Mouse (Mus musculus) cerebellum, postnatal 10 days (tissue): Measurements from ENCODE around the gene Pde4d.
A peak's percentile ranks its signal among the peaks of the same experiment; 100 is the strongest.

ENCODE experiments used
- DNase-seq, 2 experiments: peaks; one replicate each; pipeline ENCODE4 v3.0.0; 2021; ENCODE audit warnings: mixed read lengths in 2 of 2

Gene Pde4d

DNA sequence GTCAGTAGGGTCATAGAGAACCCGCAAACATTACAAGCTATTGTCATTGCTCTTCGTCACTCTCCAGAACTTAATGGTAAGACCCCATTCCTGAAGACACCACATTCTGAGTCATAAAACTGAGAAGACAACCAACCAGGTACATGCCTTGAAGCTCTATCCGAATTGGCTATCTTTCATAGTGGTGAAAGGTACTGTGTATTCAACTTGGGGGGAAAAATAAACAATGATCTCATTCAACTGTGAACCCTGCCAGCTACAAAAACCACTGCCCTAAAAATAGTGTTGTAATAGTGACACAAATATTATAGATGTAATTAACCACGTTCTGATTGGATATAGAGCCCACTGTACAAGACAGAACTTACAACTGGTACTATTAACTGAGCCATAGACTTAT, 1140.3 kb downstream of the Pde4d start:
- no peak for DNase-seq

DNA sequence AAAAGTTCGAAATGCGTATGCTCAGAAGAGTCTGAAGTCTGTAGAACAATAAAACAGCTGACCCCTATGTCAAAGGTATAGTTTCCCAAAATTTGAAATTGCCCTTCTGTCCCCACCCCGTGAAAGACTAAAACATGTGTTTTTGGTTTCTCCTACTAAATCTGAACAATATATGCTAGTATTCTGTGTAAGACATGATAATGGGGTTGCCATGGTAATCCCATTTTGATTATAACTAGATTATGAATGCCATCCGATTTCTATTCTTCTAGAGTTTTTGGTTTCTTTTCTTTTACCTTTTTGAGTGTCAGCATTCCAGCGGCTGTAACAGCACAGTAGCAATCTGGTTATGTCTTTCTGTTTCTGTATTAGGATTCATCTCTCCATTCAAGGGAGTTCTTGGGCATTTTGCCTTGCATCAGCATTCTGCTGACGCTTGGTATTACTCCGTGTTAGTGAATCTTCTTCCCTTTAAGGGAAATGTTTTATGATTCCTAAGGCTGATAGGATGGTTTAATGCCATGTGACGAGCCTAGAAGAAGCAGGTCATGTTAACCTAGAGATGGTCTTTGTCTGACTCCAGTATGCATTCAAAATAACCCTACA, 1142.5 kb downstream of the Pde4d start:
- DNase-seq = no peak

DNA sequence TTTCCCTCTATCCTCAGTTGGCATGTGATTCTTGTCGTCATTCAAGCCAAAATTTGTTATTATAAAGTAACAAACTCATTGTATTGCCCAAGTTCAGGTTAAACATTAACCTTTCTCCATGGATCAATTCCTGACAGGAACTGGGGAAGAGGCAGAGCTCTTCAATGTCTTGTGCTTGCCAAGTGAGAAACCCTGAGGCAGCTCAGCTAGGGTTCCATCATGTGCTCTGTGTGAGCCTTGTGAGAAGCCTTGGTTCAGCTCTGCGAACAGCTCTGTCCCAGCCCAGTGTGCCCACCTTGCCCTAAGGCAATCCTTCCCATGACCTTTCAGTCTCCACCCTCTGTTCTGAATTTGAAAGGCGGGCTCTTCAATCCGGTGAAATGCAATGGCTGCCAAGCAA, 1150.0 kb downstream of the Pde4d start:
- DNase-seq = no peak

DNA sequence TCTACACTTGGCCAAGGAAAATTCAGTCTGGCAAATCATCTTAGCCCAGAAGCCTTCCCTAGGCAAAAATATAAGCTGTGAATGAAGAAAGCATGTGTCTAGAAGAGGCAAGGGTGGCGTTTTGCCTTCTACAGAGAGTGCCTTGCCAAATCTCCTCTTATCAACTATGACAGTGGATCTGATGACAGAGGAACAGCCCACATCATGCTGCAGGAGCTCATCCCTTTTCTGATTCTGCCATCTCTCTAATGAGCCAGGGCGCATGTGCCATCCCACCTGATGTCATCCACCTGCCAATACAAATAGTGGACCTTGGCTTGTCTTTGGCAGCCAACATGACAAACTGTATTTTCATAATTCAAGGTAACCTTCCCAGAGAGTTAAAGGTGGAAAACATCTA, 1154.3 kb downstream of the Pde4d start:
- peak; percentile 26 to 31 for DNase-seq

DNA sequence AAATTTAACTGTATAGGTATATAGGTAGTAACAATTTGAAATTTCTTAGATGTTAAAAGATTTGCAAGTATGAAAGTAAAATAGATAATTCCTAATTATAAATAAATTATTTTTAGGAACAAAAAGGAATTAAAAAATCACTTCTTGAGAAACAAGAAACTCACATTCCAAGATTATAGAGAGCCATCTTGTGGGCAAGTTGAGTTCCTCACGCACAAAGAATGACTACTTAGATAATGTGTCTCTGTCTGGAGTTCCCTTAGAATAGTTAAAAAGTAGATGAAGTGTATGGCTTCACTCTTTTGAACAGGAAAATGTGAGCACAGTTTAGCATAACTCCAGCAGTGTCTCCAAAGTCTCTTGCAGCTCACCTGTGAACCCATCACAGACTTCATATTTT, 1155.4 kb downstream of the Pde4d start:
- DNase-seq = no peak

DNA sequence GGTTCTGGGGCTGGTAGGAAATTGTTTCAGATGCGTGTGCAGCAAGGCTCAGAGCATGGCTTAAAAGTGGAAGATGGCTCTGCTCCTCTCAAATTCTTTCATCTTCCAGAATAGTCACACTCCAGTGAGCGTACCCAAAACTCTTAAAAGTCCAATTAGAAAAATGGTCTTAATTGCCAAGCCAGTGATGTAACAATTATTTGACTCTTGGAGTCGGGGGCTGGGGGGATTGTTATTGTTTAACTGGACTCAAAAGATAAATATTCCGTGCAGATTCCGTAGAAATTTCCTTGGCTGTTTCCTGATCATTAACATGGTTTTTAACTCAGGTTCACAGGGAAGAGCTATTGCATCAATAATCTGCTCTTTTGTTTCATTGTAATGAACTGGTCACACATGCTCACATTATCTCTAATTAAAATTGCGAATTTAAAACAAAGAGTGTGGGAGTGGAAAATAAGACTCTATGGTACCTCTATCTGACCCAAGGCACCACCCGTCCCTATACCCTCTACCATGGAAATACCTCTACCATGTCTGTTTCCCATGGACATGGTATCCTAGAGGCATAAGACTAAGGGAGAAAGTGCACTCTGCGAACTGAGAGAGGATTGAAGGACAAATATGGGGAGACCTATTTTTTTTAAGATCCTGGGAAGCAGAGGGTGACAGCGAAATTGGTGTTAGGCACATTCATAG, 1159.5 kb downstream of the Pde4d start:
- DNase-seq = no peak

DNA sequence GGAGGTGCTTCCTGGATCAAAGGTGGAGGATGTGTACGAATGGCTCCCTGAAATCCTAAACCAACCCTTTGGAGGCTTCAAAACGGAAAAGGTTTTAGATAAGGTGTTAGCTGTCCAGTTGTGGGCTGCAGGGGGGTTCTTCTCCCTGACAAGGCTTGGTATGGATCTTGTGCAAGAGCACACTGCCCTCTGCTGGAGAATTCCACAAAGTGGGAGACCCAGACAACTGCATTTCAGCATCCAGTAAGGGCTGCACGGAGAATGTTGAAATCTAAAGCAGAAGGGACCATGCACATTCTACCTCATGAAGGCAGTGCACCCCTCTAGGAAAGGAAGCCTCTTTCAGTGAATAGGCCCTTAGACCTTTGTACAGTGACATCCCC, 1160.0 kb downstream of the Pde4d start:
- DNase-seq = peak; percentile 80

DNA sequence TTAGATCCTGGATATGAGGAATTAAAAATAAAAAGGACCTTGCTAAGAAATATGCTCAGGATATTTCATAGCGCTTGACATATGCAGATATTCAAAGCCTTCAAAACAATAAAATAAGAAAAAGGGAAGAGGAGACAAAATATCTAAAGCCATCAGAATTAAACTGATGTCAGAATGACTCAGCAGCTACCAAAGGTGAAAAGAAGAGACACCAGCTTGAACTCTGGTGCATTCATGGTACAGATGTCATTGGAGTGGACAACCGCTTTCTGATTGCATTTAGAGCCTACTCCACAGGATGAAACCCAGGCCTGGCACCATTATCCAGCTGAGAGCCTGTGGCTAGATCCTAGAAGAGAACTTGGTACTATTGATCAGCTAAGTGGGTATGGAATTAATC, 1161.0 kb downstream of the Pde4d start:
- no peak for DNase-seq

DNA sequence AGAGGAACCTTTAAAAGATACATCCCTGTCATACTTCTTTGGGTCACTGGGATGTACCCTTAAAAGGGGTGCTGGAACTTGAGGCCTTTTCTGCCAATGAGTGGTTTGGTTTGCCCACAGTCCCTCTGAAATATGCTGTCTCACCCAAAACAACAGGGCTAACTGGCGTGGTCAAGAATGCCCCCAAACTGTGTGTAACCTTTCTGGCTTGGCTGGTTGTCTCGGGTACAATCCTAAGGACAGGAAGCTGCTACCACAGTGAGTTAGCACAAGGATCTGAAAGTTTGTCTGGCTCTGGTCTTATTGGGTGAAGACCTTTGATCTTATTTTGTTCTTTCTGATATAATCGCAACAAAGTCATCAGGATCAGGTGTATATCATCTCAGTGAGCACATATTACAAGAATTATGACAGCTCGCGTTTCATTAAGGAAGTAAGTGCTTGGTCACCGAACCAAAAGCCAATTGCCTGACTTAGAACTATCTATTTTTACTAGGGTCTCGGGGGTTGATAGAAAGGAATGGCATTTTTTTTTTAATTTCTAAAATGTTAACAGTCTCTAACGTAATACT, 1165.6 kb downstream of the Pde4d start:
- DNase-seq = no peak

DNA sequence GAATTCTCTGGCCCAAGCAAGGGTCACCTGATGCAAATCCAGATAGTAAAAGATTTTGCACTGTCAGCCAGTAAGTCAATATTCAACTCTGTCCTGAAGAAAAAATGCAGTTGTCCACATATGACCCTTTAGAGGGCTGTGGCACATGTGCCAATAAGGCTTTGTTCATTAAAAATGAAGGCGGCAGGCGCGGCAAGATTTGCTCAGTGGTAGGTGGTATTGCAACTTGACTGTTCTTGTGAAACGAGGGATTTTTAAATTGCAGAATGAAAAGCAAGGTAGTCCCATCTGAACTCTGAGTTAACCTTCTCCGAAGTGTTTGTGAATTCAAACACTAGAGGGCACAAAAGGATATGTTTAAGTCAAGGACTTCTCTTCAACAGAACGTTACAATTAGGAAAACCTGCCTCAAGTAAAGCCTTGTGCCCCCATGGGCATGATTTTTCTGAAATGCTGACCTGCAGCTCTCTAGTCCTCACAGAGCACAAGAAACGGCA, 1166.1 kb downstream of the Pde4d start:
- DNase-seq = peak in 1 of 2 experiments; percentile 57

DNA sequence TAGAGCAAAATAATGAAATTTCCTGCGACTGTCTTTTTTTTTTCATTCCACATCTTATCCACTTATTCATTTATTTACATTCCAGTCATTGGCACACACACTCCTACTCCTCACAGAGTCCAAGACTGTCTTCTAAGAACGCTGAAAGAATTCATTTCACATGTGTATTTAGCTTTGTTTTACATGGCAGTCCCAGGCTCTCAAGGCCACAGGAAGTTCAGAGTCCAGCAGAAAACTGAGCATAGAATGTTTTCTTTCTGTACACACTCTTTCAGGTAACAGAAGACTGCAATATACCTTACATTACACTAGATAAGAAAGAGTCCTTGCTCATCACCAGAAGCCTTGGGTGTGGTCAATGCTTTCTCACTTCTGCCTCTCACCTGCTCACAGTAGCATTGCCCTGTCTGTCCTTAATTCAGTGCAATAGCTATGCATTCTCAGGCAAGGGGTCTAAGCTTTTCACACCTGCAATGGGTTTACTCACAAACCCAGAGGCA, 1169.5 kb downstream of the Pde4d start:
- DNase-seq = no peak

DNA sequence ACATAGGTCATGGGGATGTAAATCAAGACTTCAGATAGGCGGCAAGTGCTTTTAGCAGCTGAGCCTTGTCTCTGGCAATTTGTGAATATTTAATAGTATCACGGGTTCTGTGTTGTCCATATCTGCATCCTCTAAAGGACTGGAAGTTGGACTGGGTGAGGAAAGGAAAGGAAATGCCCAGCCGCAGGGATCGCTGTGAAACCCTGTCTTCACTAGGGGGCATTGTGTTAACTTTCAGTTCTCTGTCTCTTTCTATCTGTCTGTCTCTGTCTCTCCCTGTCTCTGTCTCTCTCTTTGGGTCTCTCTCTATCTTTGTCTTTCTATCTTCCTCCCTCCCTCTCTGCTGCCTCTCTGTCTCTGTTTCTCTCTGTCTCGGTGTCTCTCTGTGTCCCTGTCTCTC, 1172.5 kb downstream of the Pde4d start:
- no peak for DNase-seq

DNA sequence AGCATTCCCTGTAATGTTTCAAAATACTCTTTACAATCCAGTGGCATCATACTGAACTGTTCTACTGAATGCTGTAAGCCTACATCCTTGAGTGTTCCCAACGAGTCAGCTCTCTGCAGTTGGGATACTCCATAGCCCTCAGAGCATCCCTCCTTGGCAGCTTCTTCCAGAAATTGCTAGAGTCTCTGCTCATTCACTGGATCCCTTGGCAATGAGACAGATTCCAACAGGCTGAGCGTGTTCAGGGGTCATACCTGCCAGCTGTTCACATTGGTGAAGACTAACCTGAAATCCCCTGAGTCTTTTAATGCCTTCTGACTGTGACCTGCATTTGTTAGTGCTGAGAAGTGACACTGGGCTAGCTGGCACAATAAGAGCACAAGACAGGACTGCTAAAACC, 1173.5 kb downstream of the Pde4d start:
- DNase-seq = peak; percentile 53 to 62

DNA sequence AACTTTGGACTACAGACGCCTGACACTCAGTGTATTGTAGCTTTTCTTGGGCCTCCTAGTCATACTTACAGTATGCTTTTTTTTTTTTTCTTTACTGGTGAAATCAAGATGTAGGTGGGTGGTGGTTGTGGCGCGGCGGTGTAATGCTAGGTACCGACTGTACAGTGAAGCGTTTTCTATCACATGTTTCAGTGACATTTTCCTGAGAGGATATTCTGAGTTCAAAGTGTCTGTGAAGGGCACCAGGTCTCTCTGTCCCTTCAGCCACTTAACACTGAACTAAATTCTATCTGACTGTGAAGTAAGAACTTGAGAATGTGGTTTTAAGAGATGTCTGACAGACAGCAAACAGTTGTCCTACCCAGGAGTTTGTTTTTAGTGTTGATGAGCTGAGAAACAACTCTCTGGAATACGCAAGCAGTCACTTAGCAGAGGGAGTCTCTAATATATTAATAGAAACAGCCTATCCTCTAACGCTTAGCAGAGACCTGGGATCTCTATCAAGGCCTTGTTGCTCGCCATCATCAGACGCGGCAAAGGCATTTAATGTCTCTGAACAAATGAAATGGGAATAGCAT, 1175.1 kb downstream of the Pde4d start:
- DNase-seq = no peak

DNA sequence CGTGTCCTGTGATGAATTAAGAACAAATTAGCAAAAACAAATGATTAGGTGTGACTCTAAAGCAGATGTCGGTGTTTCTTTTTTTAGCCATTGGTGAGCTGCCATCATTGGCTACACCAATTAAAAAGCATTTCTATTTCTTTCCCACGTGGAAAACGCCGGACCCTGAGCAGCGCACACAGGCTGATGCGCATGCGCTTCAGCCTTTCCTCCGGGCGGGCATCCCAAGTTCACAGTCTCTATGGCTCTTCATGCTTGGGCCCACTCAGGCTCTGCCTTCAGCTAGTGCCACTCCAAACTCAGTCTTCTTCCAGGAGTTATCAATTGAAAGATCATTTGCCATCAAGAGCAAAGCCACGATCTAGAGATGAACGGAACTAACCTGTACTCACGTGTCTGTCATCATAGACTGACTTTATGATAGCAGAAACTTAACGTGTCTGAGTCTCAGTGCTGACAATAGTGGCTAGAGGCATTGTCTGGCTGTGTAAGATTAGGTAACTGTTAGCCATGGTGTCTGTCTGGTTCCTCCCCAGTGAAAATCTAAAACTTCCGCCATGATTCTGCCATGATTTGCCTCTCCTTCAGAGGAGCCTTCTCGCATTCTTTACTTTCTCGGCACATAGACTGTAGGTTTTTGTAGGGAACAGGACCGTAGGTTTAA, 1175.8 kb downstream of the Pde4d start:
- DNase-seq = no peak

DNA sequence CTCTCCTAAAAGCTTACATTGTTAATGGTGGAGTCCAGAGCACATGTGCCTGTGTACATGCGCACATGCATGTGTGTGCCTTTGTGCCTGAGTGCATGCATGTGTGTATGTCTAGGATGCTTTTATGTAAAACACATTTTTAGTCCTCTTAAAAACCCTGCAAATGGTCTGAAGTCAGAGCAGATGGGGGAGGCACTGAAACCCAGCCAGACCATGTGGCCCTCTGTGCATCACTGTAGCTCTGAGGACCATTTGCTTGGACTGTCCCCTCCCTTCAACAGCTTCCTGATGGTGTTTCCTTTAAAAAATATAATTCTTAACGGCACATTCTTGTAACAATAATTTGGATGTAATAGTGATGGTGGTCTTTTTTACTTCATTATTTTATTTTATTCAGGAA, 1177.5 kb downstream of the Pde4d start:
- peak; percentile 34 to 39 for DNase-seq

DNA sequence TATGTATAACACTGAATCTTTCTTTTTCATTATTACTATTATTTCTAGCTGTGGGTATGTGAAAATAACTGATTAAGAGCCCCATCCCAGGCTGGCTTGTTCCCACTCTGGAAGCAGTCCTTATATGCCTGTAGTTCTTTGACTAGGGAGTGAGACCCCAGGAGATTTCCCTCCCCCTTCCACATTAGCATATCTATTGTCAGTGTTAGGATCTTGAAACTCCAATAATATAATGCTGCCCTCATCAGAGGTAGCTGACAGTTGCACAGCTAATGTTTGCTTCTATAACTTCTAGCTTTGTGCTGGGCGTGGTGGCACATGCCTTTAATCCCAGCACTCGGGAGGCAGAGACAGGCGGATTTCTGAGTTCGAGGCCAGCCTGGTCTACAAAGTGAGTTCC, 1178.9 kb downstream of the Pde4d start:
- no peak for DNase-seq

DNA sequence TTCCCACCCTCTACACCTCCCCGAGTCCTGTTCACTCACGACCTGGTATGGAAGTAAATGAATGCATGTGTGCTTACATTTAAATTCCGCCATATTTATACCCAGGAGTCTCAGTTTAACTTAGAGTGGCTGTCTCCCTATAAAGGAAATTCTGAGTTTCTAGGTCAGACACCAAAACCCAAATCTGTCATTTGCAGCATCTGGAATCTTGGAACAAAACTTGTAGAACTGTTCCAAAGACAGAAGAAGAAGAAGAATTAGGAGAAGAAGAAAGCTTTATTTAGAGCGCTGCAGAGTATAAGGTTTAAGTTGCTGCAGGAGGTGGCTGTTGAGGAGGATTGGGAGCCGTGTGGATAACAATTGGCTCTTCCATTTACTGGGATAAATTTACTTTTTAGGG, 1179.5 kb downstream of the Pde4d start:
- DNase-seq = no peak

DNA sequence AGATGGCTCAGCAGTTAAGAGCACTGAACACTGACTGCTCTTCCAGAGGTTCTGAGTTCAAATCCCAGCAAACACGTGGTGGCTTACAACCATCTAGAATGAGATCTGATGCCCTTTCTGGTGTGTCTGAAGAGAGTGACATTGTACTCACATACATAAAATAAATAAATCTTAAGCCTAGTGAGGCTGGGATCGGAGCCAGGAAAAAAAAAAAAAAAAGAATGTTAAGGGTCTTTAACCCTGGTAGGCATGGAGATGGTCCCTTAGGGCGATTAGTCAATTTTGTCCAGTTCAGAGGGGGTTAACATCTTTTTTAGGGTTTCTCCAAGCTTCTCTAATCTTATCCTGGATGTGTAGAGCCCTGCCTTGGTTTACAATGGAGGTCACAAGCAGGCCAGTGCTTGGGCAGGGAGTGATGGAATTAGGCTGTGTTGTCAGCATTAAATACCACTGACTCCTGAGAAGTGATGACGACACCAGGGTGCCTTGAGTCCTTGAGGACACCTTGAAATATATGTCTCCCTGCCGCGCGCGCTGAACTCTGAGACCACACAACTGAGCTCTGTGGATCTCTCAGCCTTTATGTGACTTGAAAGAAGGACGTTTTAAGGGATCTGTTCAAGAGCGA, 1181.8 kb downstream of the Pde4d start:
- no peak for DNase-seq

DNA sequence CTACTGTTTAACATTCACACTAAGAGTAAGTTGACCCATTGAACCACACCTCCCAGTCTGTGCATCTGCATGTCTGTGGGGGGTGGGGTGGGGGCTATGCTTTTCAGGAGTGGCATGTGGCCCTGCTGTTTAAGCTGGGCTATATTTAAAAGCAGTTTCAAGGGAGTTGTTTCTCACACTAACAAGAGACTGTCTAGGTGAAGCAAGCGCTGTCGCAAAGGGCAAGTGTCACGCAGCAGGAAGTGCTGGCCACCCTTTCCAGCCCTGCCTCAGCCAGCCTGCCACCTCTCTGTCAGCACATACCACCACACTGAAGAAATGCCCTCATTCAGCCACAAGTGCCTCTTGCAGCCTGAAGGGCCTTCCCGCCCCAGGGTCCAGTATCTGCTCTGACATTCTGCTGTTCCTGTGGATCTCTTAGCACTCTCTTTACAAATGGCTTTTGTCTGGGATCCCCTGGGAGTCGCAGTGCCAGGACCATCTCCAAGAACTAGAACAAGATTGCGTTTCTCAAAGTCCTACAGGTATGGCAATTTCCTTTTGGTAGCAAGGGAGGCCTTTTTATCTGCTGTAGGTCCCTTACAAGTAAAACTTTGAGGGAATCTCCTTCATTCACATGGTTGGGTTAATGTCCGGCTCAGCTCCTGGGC, 1182.8 kb downstream of the Pde4d start:
- no peak for DNase-seq

DNA sequence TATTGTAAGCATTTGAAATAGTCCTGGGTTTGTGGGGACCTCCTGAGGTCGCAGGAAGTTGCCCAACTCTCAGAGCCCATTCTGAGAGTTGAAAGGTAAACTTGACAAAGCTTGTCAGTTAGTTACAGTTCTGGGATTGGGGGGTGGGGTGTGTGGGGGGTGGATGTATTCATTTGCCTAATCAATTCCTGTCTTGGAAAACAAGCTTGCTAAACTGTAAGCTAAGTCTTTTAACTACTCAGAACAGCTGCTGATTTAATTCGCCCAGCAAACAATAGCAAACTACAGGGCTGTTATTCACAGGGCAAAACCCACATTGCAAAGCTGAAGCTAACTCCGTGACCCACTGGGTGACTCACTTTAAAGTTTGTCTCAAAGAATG, 1183.3 kb downstream of the Pde4d start:
- no peak for DNase-seq

DNA sequence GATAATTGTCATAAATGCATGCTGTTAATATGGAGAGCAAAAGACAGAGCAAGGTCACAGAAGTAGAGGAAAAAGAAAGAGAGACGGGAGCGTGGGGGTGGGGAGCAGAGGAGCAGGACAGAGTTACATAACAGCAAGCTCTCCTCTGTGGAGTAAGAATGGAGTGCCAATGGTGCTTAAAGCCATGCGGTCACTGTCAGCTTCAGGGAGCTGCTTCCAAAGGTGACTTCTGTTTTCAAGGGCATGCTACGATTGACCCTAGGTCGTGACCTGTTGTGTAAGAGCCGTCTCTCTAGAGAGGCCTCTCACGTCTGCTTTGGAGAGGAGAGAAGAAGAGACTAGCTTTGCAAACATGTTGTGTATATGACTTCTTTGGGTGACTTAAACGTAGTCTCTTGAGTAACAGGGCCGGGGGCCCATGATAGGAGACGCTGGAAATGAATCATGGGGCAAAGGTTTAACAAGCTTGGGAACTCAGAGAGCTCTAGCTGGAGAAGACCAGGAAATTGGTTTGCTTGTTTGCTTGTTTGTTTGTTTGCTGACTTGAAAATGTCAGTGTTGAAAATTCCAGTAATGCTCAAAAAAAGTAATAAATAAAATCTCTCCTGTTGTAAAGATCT, 1186.3 kb downstream of the Pde4d start:
- no peak for DNase-seq
